Mouse (Mus musculus) myocyte (in vitro differentiated cells): ENCODE data around the gene Rpn2.

Experiments
- CEBPB ChIP-seq: IDR thresholded peaks from 2 replicates; pipeline ENCODE4 v1.6.1; 2011; ENCODE audit warnings: mild to moderate bottlenecking, moderate library complexity; ENCODE audit not compliant: poor library complexity, insufficient read depth, severe bottlenecking
- E2F4 ChIP-seq: IDR thresholded peaks from one replicate; pipeline ENCODE4 v1.6.1; 2011; ENCODE audit warnings: mild to moderate bottlenecking, control low read depth, moderate library complexity; ENCODE audit not compliant: insufficient read depth
- MAX ChIP-seq: IDR thresholded peaks from one replicate; pipeline ENCODE4 v1.6.1; 2011; ENCODE audit warnings: low read depth, mild to moderate bottlenecking, control low read depth
- MYOD1 ChIP-seq, 3 experiments: IDR thresholded peaks; one replicate each; pipeline ENCODE4 v1.6.1; 2011; ENCODE audit warnings: control low read depth in 2 of 3, low read depth in 2 of 3, mild to moderate bottlenecking in 2 of 3, moderate library complexity in 1 of 3; ENCODE audit not compliant: insufficient read length in 2 of 3, control insufficient read depth in 1 of 3
- MYOG ChIP-seq, 3 experiments: IDR thresholded peaks; one replicate each; pipeline ENCODE4 v1.6.1; 2011; ENCODE audit warnings: control low read depth in 2 of 3, low read depth in 2 of 3, mild to moderate bottlenecking in 2 of 3; ENCODE audit not compliant: insufficient read length in 2 of 3, control insufficient read depth in 1 of 3, insufficient read depth in 1 of 3
- POLR2A ChIP-seq: IDR thresholded peaks from one replicate; pipeline ENCODE4 v1.6.1; 2011; ENCODE audit warnings: low read depth, mild to moderate bottlenecking, control low read depth, moderate library complexity; ENCODE audit not compliant: insufficient read length
- POLR2AphosphoS2 ChIP-seq: IDR thresholded peaks from one replicate; pipeline ENCODE4 v1.6.1; 2011; ENCODE audit warnings: low read depth, control low read depth; ENCODE audit not compliant: insufficient read length
- REST ChIP-seq: IDR thresholded peaks from one replicate; pipeline ENCODE4 v1.6.1; 2011; ENCODE audit warnings: mild to moderate bottlenecking, control low read depth, moderate library complexity; ENCODE audit not compliant: insufficient read depth, insufficient read length
- SRF ChIP-seq: IDR thresholded peaks from one replicate; pipeline ENCODE4 v1.6.1; 2011; ENCODE audit warnings: low read depth; ENCODE audit not compliant: control insufficient read depth, insufficient read length
- TCF12 ChIP-seq: IDR thresholded peaks from one replicate; pipeline ENCODE4 v1.6.1; 2011; ENCODE audit warnings: mild to moderate bottlenecking, control low read depth; ENCODE audit not compliant: poor library complexity, insufficient read depth, severe bottlenecking
- USF1 ChIP-seq: IDR thresholded peaks from one replicate; pipeline ENCODE4 v1.6.1; 2011; ENCODE audit warnings: low read depth, mild to moderate bottlenecking, control low read depth, moderate library complexity

GRCm38 (mm10) chr2:157367991-157368390 is 89.2 kb downstream of the Rpn2 start:
- TF ChIP-seq POLR2A: no peak
- no peak for TF ChIP-seq CEBPB
- TF ChIP-seq MYOD1 (IDR thresholded peaks at IDR 0.05; ENCODE audit: control insufficient read depth in 1 of 3, insufficient read length in 2 of 3, low read depth in 2 of 3): no peak
- no peak for TF ChIP-seq POLR2AphosphoS2
- TF ChIP-seq USF1: no peak
- no peak for TF ChIP-seq E2F4
- TF ChIP-seq MAX: no peak
- TF ChIP-seq TCF12: no peak
- TF ChIP-seq MYOG (IDR thresholded peaks at IDR 0.05; ENCODE audit: control insufficient read depth in 1 of 3, insufficient read depth in 1 of 3, insufficient read length in 2 of 3, low read depth in 2 of 3): no peak
- TF ChIP-seq REST: no peak
- no peak for TF ChIP-seq SRF
